Mouse (Mus musculus) hindbrain, embryonic 16.5 days (tissue): Measurements from ENCODE around the gene Tmem208. TPM values are rescaled to one million over a fixed set of nuclear protein-coding genes. Genes with fewer than 3 reads are reported as not detected.
A peak's percentile ranks its signal among the peaks of the same experiment; 100 is the strongest.

Experiments
- ATAC-seq: fragments of 200-750 bp; cut with Nextera tagmentation; 2 replicates; pipeline ENCODE4 v1.8.0; 2017; ENCODE audit warnings: moderate TSS enrichment, moderate library complexity
- H3K27ac ChIP-seq: fragments of 300-500 bp; sonication (generic); 2 replicates; pipeline ENCODE4 v1.5.1; 2014; ENCODE audit warnings: low read depth, mild to moderate bottlenecking, control low read depth, low read length, moderate library complexity
- H3K27me3 ChIP-seq: fragments of 300-500 bp; sonication (generic); replicated peaks from 2 replicates; pipeline ENCODE4 v1.6.1; 2014; ENCODE audit warnings: low read length; ENCODE audit not compliant: control insufficient read depth, insufficient read depth
- H3K36me3 ChIP-seq: fragments of 300-500 bp; sonication (generic); 2 replicates; pipeline ENCODE4 v1.6.1; 2014; ENCODE audit warnings: mild to moderate bottlenecking, low read length, moderate library complexity, mixed read lengths; ENCODE audit not compliant: control insufficient read depth, insufficient read depth
- H3K4me1 ChIP-seq: fragments of 300-500 bp; sonication (generic); 2 replicates; pipeline ENCODE4 v1.6.1; 2014; ENCODE audit warnings: low read depth, low read length; ENCODE audit not compliant: control insufficient read depth, insufficient read depth
- H3K4me2 ChIP-seq: fragments of 300-500 bp; sonication (generic); 2 replicates; pipeline ENCODE4 v1.6.1; 2014; ENCODE audit warnings: mild to moderate bottlenecking, low read length, control low read depth, moderate library complexity
- H3K4me3 ChIP-seq: fragments of 300-500 bp; sonication (generic); 2 replicates; pipeline ENCODE4 v1.5.1; 2014; ENCODE audit warnings: mild to moderate bottlenecking, low read length, control low read depth, moderate library complexity
- H3K9ac ChIP-seq: fragments of 300-500 bp; sonication (generic); 2 replicates; pipeline ENCODE4 v1.6.1; 2014; ENCODE audit warnings: low read depth, mild to moderate bottlenecking, control low read depth, low read length, moderate library complexity
- H3K9me3 ChIP-seq: fragments of 300-500 bp; sonication (generic); 2 replicates; pipeline ENCODE4 v1.6.1; 2014; ENCODE audit warnings: mild to moderate bottlenecking, low read length, moderate library complexity; ENCODE audit not compliant: control insufficient read depth
- WGBS: fragments of 180-500 bp; shearing (Covaris S2); extraction: QIAGEN DNeasy Blood & Tissue Kit; methylation state at CpG from one replicate; pipeline ENCODE4 v1.1.7; 2014; 5-methylcytosine and 5-hydroxymethylcytosine counted together
- polyA plus RNA-seq: library from polyadenylated mRNA; unstranded; fragments of >200 nt; fragmentation: Nextera tagmentation; extraction: Ambion mirVana; gene quantifications from 2 replicates; pipeline ENCODE4 v1.2.1, GENCODE M21; 2015

The Tmem208 gene
- polyA plus RNA-seq, 1 experiment from 2014 or later: 150 TPM

DNA sequence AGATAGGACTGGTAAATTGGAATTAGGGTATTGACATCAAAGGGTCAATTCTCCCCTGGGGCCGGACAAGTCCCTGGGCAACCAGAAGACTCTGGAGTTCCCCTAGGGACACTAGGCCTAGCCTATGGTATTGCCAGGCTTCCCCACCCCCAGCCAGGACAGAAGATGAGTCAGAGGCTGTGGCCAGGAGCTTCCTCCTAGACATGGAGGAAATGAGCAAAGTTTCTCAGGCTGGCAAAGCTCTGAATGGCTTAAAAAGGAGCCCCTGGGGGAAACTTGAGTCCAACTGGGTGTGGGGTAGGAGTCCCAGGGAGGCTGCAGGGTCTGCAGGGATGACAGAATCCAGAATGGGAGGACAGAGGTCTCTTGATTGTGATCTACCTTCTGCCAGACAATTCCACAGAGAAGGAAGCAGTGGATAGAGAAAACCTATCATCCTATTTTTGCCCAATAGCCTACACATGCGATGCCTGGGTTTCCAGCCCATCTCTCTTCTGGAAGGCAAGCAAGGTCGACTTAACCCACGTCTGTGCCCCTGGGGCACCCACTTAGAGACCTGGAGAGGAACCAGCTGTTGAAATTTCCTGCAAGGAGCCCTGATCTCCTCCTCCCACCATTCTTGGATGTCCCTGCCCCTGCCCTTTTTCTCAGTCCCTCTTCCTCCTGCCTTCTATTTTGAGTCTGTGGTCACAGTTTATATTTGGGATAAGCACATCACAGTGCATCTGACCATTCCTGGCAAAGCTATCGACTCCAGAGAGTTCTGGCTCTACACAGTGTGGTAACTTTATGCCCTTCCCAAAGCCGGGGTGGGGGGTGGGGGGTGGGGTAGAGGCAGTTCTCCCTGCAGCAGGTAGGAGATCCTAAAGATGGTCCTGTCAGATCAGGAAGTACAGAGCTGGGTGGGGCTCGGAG lies 19.2 kb downstream of the Tmem208 start:
- Histone ChIP-seq H3K4me1 (peaks cover 12% of the 10 kb centered on the region), H3K9me3 (no peaks in the 10 kb centered on the region), H3K4me3 (no peak overlapping the region), H3K4me2 (no peak overlapping the region), H3K9ac (no peak overlapping the region), H3K27ac (no peak overlapping the region), H3K27me3 (peaks cover 3% of the 10 kb centered on the region; the same call in 1 of the 2 replicates), H3K36me3 (no peaks in the 10 kb centered on the region)
- ATAC-seq: no peak
- WGBS: 65% methylated on average over 7 of the region's 7 CpGs

DNA sequence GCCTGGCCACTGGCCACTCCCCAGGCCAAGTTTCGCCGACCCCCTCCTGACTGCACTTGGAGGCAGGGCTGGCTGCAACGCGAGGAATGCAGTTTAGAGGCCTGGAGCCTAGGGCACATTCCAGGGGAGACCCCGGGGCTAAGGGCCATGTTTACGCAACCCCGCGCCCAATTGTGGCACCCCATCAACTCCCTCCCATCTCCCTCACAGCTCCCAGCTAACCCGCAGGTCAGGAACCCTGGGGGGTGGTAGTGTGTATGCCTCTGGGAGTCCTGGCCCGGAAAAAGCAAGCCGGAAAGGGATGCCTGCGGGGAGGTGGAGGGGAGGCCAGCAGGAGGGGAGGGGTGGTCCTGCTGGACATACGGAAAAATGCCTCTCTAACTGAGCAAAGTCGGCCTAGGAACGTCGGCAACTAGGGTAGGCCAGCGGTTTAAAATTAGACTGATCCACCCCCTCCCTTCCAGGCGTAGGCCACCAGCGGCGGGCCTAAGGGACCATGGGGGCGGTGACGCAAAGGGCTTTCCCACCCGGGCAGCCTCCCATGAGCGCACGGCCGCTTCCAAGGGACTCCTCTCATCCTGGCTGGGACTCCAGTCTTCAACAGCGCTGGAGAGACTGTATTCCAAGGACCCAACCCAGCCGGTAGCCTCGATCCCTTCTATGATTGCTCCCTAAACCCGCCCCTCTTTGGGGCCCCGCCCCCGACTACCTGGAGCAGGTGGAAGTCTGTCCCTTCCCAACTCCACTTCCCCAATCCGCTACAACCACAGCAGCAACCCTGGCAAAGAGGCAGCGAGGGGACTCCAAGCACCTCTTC lies 20.7 kb downstream of the Tmem208 start:
- peaks cover 17% of the 10 kb centered on the region for H3K4me1 ChIP-seq
- peaks cover 3% of the 10 kb centered on the region; the same call in 1 of the 2 replicates for H3K27me3 ChIP-seq
- H3K9ac ChIP-seq: peak overlapping the region; percentile 53
- H3K9me3 ChIP-seq: no peaks in the 10 kb centered on the region
- H3K4me3 ChIP-seq: peak overlapping the region; percentile 79
- no peak overlapping the region for H3K27ac ChIP-seq
- no peaks in the 10 kb centered on the region for H3K36me3 ChIP-seq
- WGBS: 3% methylated on average over 34 of the region's 34 CpGs
- peak; percentile 1; the same call in 1 of the 2 replicates for ATAC-seq
- H3K4me2 ChIP-seq: peak overlapping the region; percentile 76

- H3K4me3 ChIP-seq: peak within 1 kb of the TSS; percentile 79
- peak within 1 kb of the TSS; percentile 85 for H3K9ac ChIP-seq
- H3K4me2 ChIP-seq: peak within 1 kb of the TSS; percentile 76
- H3K4me1 ChIP-seq: peaks cover 17% of the 10 kb centered on the region
- no peaks in the 10 kb centered on the region for H3K9me3 ChIP-seq
- ATAC-seq: peak; percentile 89
- under 1% methylated on average over 52 of the region's 53 CpGs for WGBS
- H3K36me3 ChIP-seq: no peaks in the 10 kb centered on the region
- peak within 1 kb of the TSS; percentile 82 for H3K27ac ChIP-seq
- H3K27me3 ChIP-seq: peaks cover 3% of the 10 kb centered on the region; the same call in 1 of the 2 replicates
These were observed 21.5 kb downstream of the Tmem208 start, which contains the start of gene Fhod1 for GRCm38 (mm10) chr8:105347428-105348221. Gene Fhod1, minus strand, starts transcription at chr8:105347953.

GRCm38 (mm10) chr8:105348450-105349095 lies 22.4 kb downstream of the Tmem208 start, which contains the start of gene Slc9a5:
Gene Slc9a5, plus strand, starts transcription at chr8:105348843.
- H3K4me2 ChIP-seq: peak within 1 kb of the TSS; percentile 76
- peaks cover 17% of the 10 kb centered on the region for H3K4me1 ChIP-seq
- H3K9ac ChIP-seq: peak within 1 kb of the TSS; percentile 85
- no peaks in the 10 kb centered on the region for H3K36me3 ChIP-seq
- H3K27ac ChIP-seq: peak within 1 kb of the TSS; percentile 82
- H3K27me3 ChIP-seq: peaks cover 3% of the 10 kb centered on the region; the same call in 1 of the 2 replicates
- peak; percentile 34 for ATAC-seq
- peak within 1 kb of the TSS; percentile 79 for H3K4me3 ChIP-seq
- no peaks in the 10 kb centered on the region for H3K9me3 ChIP-seq
- WGBS: under 1% methylated on average over 34 of the region's 34 CpGs

GRCm38 (mm10) chr8:105349096-105349771 lies 23.1 kb downstream of the Tmem208 start:
- Histone ChIP-seq H3K27me3 (peaks cover 3% of the 10 kb centered on the region; the same call in 1 of the 2 replicates), H3K4me2 (peak overlapping the region; percentile 76), H3K4me3 (peak overlapping the region; percentile 79), H3K27ac (peak overlapping the region; percentile 82), H3K4me1 (peaks cover 17% of the 10 kb centered on the region), H3K36me3 (no peaks in the 10 kb centered on the region), H3K9me3 (no peaks in the 10 kb centered on the region), H3K9ac (peak overlapping the region; percentile 85)
- peak; percentile 28 for ATAC-seq
- under 1% methylated on average over 39 of the region's 48 CpGs for WGBS

- Histone ChIP-seq H3K4me1 (peaks cover 17% of the 10 kb centered on the region), H3K4me3 (peak overlapping the region; percentile 79), H3K4me2 (peak overlapping the region; percentile 76), H3K36me3 (no peaks in the 10 kb centered on the region), H3K9ac (peak overlapping the region; percentile 85), H3K27me3 (peaks cover 3% of the 10 kb centered on the region; the same call in 1 of the 2 replicates), H3K27ac (peak overlapping the region; percentile 82), H3K9me3 (no peaks in the 10 kb centered on the region)
- no peak for ATAC-seq
- 34% methylated on average over 7 of the region's 7 CpGs for WGBS
These were observed 24.0 kb downstream of the Tmem208 start for GRCm38 (mm10) chr8:105350186-105350585.

GRCm38 (mm10) chr8:105353583-105354135 lies 27.5 kb downstream of the Tmem208 start:
- Histone ChIP-seq H3K36me3 (peaks cover 12% of the 10 kb centered on the region), H3K27ac (no peak overlapping the region), H3K9ac (no peak overlapping the region), H3K4me1 (peaks cover 7% of the 10 kb centered on the region), H3K9me3 (no peaks in the 10 kb centered on the region), H3K4me2 (no peak overlapping the region), H3K4me3 (no peak overlapping the region), H3K27me3 (no peaks in the 10 kb centered on the region)
- ATAC-seq: no peak
- WGBS: 67% methylated on average over 8 of the region's 8 CpGs
